12 mouse cellular contexts compared by ENCODE assay signal in the genomic region with DNA sequence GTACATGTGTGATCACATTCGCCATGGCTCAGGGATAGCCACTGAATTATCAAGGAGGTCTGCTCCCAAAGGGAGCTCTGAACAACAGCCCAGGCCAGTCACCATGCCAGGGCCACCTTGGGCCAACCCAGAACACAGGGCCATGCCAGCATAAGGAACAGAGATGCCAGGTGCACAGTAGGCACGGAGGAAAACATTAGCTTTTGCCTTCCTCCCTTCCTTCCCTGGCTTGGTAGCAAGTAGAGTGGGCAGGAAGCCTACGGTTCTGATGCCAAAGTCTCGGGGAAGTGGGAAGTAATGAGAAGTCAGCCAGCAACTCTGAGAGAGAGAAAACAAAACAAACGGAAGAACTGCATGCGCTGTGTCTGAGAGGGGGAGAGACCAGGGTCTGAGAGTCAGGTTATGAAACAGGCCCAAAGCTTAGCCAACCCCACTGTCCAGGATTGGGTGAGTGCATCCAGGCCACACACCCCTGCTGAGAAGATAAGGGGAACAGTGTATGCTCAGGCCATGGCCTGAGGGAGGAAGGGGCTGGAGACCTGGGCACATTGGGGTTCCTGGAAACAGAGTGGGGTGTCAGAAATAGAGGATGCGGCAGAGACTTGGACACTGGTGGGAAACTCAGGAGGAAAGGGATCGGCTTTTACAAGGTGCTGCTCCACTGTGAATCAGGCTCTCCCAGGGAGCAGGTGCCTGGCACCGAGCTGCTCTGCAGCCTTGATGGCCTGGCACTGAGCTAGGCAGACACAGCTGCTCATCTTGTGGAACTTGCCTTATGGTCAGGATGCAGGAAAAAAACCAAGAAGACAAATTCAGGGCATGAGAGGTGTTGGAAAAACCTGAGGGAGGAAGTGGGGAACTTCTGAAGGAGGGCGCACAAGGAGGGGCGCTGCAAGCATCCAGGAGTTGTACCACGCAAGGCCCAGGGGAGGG. TPM values are rescaled to one million over a fixed set of nuclear protein-coding genes. Genes with fewer than 3 reads are reported as not detected.
DNase-seq lines count a peak whose midpoint lies in the region; ATAC-seq and TF ChIP-seq lines count a peak whose summit lies in the region.
"Had no signal": no experiment of that assay in that cellular context is flagged by ENCODE, and none has a peak within 500 bp of the region (broad histone marks: within the 10 kb centered on the region; RNA-seq: fewer than 3 reads in every experiment).

No protein-coding gene starts in this region.

- H3K4me1 ChIP-seq in midbrain, postnatal 0 days (ENCODE audit: insufficient read depth, low read length) = no peaks in the 10 kb centered on the region
- peaks cover 3% of the 10 kb centered on the region; the same call in 1 of the 2 replicates for H3K4me1 ChIP-seq in midbrain, embryonic 13.5 days (replicated peaks)
- peaks cover 10% of the 10 kb centered on the region; the same call in 1 of the 2 replicates for H3K4me1 ChIP-seq in forebrain, embryonic 16.5 days (replicated peaks; ENCODE audit: control insufficient read depth, insufficient read depth, low read length)
- peaks cover 43% of the 10 kb centered on the region for H3K4me1 ChIP-seq in olfactory bulb, adult 2 months (ENCODE audit: control insufficient read depth, insufficient read depth, low read length)
- H3K4me1 ChIP-seq: heart, embryonic 15.5 days; intestine, embryonic 15.5 days; liver, embryonic 15.5 days had no signal

- no peak overlapping the region for H3K4me3 ChIP-seq in midbrain, postnatal 0 days (ENCODE audit: low read depth, low read length)
- no peak overlapping the region for H3K4me3 ChIP-seq in midbrain, embryonic 13.5 days (replicated peaks)
- no peak overlapping the region for H3K4me3 ChIP-seq in forebrain, embryonic 16.5 days (replicated peaks; ENCODE audit: low read length)
- no peak overlapping the region for H3K4me3 ChIP-seq in olfactory bulb, adult 2 months (ENCODE audit: insufficient read depth, low read depth, low read length)
- H3K4me3 ChIP-seq: heart, embryonic 15.5 days; intestine, embryonic 15.5 days; liver, embryonic 15.5 days; neural tube, embryonic 12.5 days had no signal

- 80% methylated on average over 12 of the region's 12 CpGs for WGBS in midbrain, postnatal 0 days
- WGBS in midbrain, embryonic 13.5 days = 92% methylated on average over 12 of the region's 12 CpGs
- WGBS in forebrain, embryonic 16.5 days = 75% methylated on average over 12 of the region's 12 CpGs
- WGBS in olfactory bulb, adult 2 months = 47% methylated on average over 12 of the region's 12 CpGs

- DNase-seq in adrenal gland, postnatal 25 days = peak; percentile 23
- no peak for DNase-seq in adrenal gland, adult 18-20 months (ENCODE audit: low spot score in 2 of 2)
- peak; percentile 18 for DNase-seq in midbrain, postnatal 0 days (ENCODE audit: low spot score)
- no peak for DNase-seq in thymus, postnatal 14 days
- no peak for DNase-seq in frontal cortex, postnatal 25 days (ENCODE audit: low spot score in 2 of 2)

- TF ChIP-seq POLR2A in olfactory bulb, adult 2 months (IDR thresholded peaks at IDR 0.05; ENCODE audit: insufficient read depth, low read depth, low read length) = no peak

- ATAC-seq in midbrain, postnatal 0 days (ENCODE audit: low FRiP score) = no peak
- no peak for ATAC-seq in midbrain, embryonic 13.5 days
- ATAC-seq in forebrain, embryonic 16.5 days = peak; percentile 55
- ATAC-seq: intestine, embryonic 15.5 days had no signal

- no peak for TF ChIP-seq CTCF in midbrain, postnatal 0 days (IDR thresholded peaks at IDR 0.05)
- TF ChIP-seq CTCF in olfactory bulb, adult 2 months (IDR thresholded peaks at IDR 0.05; ENCODE audit: insufficient read depth, low read depth, low read length) = no peak

- no peak overlapping the region for H3K4me2 ChIP-seq in midbrain, postnatal 0 days (ENCODE audit: low read depth, low read length, poor library complexity, severe bottlenecking)
- no peak overlapping the region for H3K4me2 ChIP-seq in midbrain, embryonic 13.5 days (replicated peaks)
- H3K4me2 ChIP-seq in forebrain, embryonic 16.5 days (ENCODE audit: low read length) = no peak overlapping the region
- H3K4me2 ChIP-seq: heart, embryonic 15.5 days; intestine, embryonic 15.5 days; liver, embryonic 15.5 days; neural tube, embryonic 12.5 days had no signal

- no peaks in the 10 kb centered on the region for H3K36me3 ChIP-seq in midbrain, postnatal 0 days (ENCODE audit: insufficient read depth, low read length)
- H3K36me3 ChIP-seq in midbrain, embryonic 13.5 days = peaks cover 8% of the 10 kb centered on the region
- no peaks in the 10 kb centered on the region for H3K36me3 ChIP-seq in forebrain, embryonic 16.5 days (ENCODE audit: control insufficient read depth, insufficient read depth)
- H3K36me3 ChIP-seq: heart, embryonic 15.5 days; intestine, embryonic 15.5 days; liver, embryonic 15.5 days had no signal

- no peak overlapping the region for H3K9ac ChIP-seq in midbrain, postnatal 0 days (replicated peaks; ENCODE audit: low read length, poor library complexity, severe bottlenecking)
- no peak overlapping the region; the same call in 1 of the 2 replicates for H3K9ac ChIP-seq in midbrain, embryonic 13.5 days (replicated peaks)
- H3K9ac ChIP-seq in forebrain, embryonic 16.5 days (replicated peaks; ENCODE audit: low read depth, low read length) = no peak overlapping the region
- H3K9ac ChIP-seq: heart, embryonic 15.5 days; intestine, embryonic 15.5 days; liver, embryonic 15.5 days; neural tube, embryonic 12.5 days had no signal

- no peak overlapping the region for H3K27ac ChIP-seq in midbrain, postnatal 0 days (ENCODE audit: low read depth, low read length)
- no peak overlapping the region for H3K27ac ChIP-seq in midbrain, embryonic 13.5 days
- peak overlapping the region; percentile 21; the same call in 1 of the 2 replicates for H3K27ac ChIP-seq in forebrain, embryonic 16.5 days (ENCODE audit: low read length)
- H3K27ac ChIP-seq in olfactory bulb, adult 2 months (ENCODE audit: insufficient read depth, low read depth, low read length) = peak overlapping the region; percentile 34
- H3K27ac ChIP-seq: heart, embryonic 15.5 days; intestine, embryonic 15.5 days; liver, embryonic 15.5 days; neural tube, embryonic 12.5 days had no signal

- H3K9me3 ChIP-seq in midbrain, postnatal 0 days (ENCODE audit: low read length) = no peaks in the 10 kb centered on the region
- H3K9me3 ChIP-seq in midbrain, embryonic 13.5 days = no peaks in the 10 kb centered on the region; the same call in 1 of the 2 replicates
- no peaks in the 10 kb centered on the region for H3K9me3 ChIP-seq in forebrain, embryonic 16.5 days (ENCODE audit: control insufficient read depth, low read length)
- H3K9me3 ChIP-seq: heart, embryonic 15.5 days; intestine, embryonic 15.5 days; liver, embryonic 15.5 days had no signal

- no peaks in the 10 kb centered on the region for H3K27me3 ChIP-seq in midbrain, postnatal 0 days (ENCODE audit: insufficient read depth, low read length)
- no peaks in the 10 kb centered on the region for H3K27me3 ChIP-seq in midbrain, embryonic 13.5 days
- no peaks in the 10 kb centered on the region for H3K27me3 ChIP-seq in forebrain, embryonic 16.5 days (replicated peaks; ENCODE audit: control insufficient read depth, insufficient read depth, low read length)
- H3K27me3 ChIP-seq: heart, embryonic 15.5 days; intestine, embryonic 15.5 days; neural tube, embryonic 12.5 days had no signal

RNA-seq across cellular contexts. Expression of a gene that starts 36.4 kb away (rescaled TPM):
- total RNA-seq in adrenal gland, postnatal 25 days (2021) = 9.1 and 10.0 TPM in 2 replicates
- total RNA-seq in adrenal gland, adult 18-20 months (2021) = 1 to 10 TPM; 1.8 to 3.1 TPM
- 59.4 and 60.6 TPM in 2 replicates for total RNA-seq in midbrain, postnatal 0 days (2014; rRNA removed)
- polyA plus RNA-seq in midbrain, postnatal 0 days (2015; fragmentation: Nextera tagmentation; extraction: Ambion mirVana) = 6.1 and 7.7 TPM in 2 replicates
- 7.1 and 8.0 TPM in 2 replicates for polyA plus RNA-seq in midbrain, embryonic 13.5 days (2015; fragmentation: Nextera tagmentation; extraction: Ambion mirVana)
- 7.0 and 8.5 TPM in 2 replicates for polyA plus RNA-seq in forebrain, embryonic 16.5 days (2015; fragmentation: Nextera tagmentation; extraction: Ambion mirVana)
- polyA plus RNA-seq in olfactory bulb, adult 2 months (2012; ENCODE audit: insufficient read depth, insufficient read length, low replicate concordance, missing spikeins) = not detected in 2 replicates

RNA-seq across cellular contexts. Expression of a gene that starts 59.4 kb away (rescaled TPM):
- 100 and 123 TPM in 2 replicates for total RNA-seq in adrenal gland, postnatal 25 days (2021)
- total RNA-seq in adrenal gland, adult 18-20 months (2021) = 10 to 100 TPM; 71.8 to 86.6 TPM
- 32.3 and 45.1 TPM in 2 replicates for total RNA-seq in midbrain, postnatal 0 days (2014; rRNA removed)
- polyA plus RNA-seq in midbrain, postnatal 0 days (2015; fragmentation: Nextera tagmentation; extraction: Ambion mirVana) = 38.3 and 42.7 TPM in 2 replicates
- polyA plus RNA-seq in midbrain, embryonic 13.5 days (2015; fragmentation: Nextera tagmentation; extraction: Ambion mirVana) = 56.3 and 62.5 TPM in 2 replicates
- polyA plus RNA-seq in forebrain, embryonic 16.5 days (2015; fragmentation: Nextera tagmentation; extraction: Ambion mirVana) = 41.3 and 46.2 TPM in 2 replicates
- polyA plus RNA-seq in olfactory bulb, adult 2 months (2012; ENCODE audit: insufficient read depth, insufficient read length, low replicate concordance, missing spikeins) = not detected in 2 replicates

Comparison
In these comparisons a context has a peak if more than half of its experiments do, and no peak if none do; other contexts are left out.
1. DNase-seq: peak in adrenal gland, postnatal 25 days (single experiment) and midbrain, postnatal 0 days (single experiment); none in adrenal gland, adult 18-20 months (0 of 2), thymus, postnatal 14 days (single experiment) and frontal cortex, postnatal 25 days (0 of 2).
2. H3K27ac ChIP-seq: peak in forebrain, embryonic 16.5 days (single experiment) and olfactory bulb, adult 2 months (single experiment); none in midbrain, postnatal 0 days (single experiment) and midbrain, embryonic 13.5 days (single experiment).
3. RNA of a gene that starts 59.4 kb away (polyA plus RNA-seq): 56.3 to 62.5 TPM in midbrain, embryonic 13.5 days, 41.3 to 46.2 TPM in forebrain, embryonic 16.5 days and 38.3 to 42.7 TPM in midbrain, postnatal 0 days; not detected in olfactory bulb, adult 2 months; every median in the first group is over 10 times any median in the second.